Mouse (Mus musculus): ENCODE measurements around the gene Pdzd4.

DNA sequence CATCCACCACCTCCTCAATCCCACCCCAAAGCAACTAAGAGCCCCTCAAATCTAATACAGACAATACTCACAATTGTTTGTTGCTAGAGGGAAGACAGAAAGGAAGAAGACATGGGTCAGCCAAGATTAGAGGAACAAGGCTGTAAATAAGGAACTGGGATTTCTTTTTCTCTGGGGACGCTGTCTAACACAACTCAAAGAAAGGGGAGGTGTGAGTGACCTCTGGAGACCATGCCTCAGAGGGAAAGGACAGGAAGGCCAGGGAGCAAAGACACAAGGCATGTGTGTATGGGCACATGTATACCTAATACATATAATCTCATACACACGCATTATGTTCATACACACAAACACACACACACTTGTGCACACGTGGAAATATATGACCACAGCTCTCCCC, 42.5 kb downstream of the Pdzd4 start:
- TF ChIP-seq CTCF (IDR thresholded peaks at IDR 0.05; ENCODE audit: extremely low read depth, insufficient read depth, low read length) (no peak), POLR2A (IDR thresholded peaks at IDR 0.05; ENCODE audit: extremely low read depth, insufficient read depth, low read length) (no peak)
